Mouse (Mus musculus): ENCODE measurements around the gene Tekt4.

Tekt4 gene

GRCm38 (mm10) chr17:25433223-25433616 is 21.2 kb upstream of the Tekt4 start:
- no peak for DNase-seq (ENCODE audit: low spot score)

- DNase-seq (ENCODE audit: low spot score), result peak; percentile 80
These were observed 20.5 kb upstream of the Tekt4 start, which contains the start of gene Cacna1h for GRCm38 (mm10) chr17:25433617-25434606. Gene Cacna1h (minus strand): TSS chr17:25433783.

DNA sequence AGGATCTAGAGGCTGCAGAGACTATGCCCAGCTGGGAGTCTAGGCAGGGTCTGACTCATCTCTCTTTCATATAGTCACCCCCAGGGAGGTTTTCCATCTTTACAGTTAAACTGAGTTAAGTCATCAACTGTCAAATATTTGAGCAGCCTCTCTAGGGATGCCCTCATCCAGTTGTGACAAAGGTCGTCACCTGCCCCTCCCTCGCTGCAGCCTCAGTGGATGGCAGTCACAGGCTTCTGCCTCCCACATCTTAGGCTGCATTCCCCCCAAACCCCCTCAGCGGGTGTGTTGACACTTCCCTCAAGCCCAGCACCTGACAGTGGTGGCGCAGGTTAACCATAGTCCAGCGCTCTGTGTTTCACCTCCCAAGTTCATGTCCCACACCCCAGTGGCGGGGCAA is 13.0 kb upstream of the Tekt4 start:
- DNase-seq (ENCODE audit: low spot score), result no peak

DNA sequence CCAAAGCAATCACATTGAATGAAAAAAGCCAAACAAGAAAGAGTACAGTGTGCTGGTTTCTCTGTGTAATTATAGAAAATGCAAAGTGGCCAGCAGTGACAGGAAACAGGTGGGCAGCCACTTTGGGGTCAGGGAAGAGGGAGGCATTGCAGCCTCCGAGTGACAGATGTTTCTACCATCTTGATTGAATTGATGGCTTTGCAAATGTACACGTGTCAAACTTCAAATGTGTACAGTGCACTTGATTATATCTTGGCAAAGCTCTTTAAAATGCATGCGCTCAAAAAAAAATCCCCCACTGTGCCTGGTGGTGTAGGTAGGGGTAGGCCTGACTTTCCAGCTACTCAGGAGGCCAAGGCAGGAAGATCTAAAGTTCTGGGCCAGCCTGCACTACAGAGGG is 11.5 kb upstream of the Tekt4 start:
- DNase-seq (ENCODE audit: low spot score), result no peak

GRCm38 (mm10) chr17:25445074-25445473 is 9.3 kb upstream of the Tekt4 start:
- DNase-seq (ENCODE audit: low spot score), result no peak

- DNase-seq (ENCODE audit: low spot score), result no peak
These were observed 8.6 kb upstream of the Tekt4 start for GRCm38 (mm10) chr17:25445841-25446240.

GRCm38 (mm10) chr17:25447865-25448264 is 6.5 kb upstream of the Tekt4 start:
- no peak for DNase-seq (ENCODE audit: low spot score)

DNA sequence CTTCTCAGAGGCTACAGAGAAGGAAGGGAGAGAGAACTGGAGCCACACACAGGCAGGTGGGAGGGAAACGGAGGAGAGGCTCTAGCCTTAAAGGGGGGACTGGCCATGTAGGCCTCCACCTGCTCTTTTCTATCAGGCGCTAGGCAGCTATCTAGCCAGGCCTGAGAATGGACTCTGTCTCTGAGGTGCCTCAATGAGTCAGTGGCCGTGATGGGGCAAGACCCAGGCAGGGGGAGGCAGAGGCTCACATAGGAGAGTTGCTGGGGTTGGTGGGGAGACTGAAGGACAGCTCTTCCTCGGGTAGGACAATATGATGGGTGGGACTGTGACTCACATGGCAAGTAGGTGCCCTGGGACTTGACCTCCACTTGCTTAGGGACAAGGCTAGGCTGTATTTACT is 4.1 kb upstream of the Tekt4 start:
- DNase-seq (ENCODE audit: low spot score), result no peak

GRCm38 (mm10) chr17:25452246-25452965 is 2.0 kb upstream of the Tekt4 start:
- no peak for DNase-seq (ENCODE audit: low spot score)

GRCm38 (mm10) chr17:25456540-25456939 is 2.1 kb downstream of the Tekt4 start:
- peak; percentile 68 for DNase-seq (ENCODE audit: low spot score)

GRCm38 (mm10) chr17:25462236-25462875 is 7.9 kb downstream of the Tekt4 start:
- DNase-seq (ENCODE audit: low spot score), result no peak

GRCm38 (mm10) chr17:25463326-25463945 is 9.0 kb downstream of the Tekt4 start:
- no peak for DNase-seq (ENCODE audit: low spot score)

DNA sequence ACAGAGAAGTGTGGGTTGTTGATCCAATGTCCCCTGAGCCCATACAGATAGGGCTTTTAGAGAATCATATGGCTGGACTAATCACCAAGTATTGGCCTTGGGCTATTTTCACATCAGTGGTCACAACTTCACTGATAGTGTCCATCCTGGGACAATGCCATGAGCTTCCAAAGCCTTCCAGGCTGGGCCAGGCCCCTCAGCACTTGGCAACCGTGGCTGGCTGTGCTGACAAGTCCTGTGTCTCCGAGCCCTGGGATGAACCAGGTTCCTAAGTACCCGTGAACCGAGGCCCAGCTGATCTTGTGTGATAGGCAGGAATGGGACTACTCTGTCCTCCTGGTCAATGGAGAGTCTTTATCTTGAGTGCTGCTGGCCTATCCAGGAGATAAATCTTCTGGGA is 9.7 kb downstream of the Tekt4 start:
- no peak for DNase-seq (ENCODE audit: low spot score)

GRCm38 (mm10) chr17:25466257-25466656 is 11.8 kb downstream of the Tekt4 start:
- no peak for DNase-seq (ENCODE audit: low spot score)

DNA sequence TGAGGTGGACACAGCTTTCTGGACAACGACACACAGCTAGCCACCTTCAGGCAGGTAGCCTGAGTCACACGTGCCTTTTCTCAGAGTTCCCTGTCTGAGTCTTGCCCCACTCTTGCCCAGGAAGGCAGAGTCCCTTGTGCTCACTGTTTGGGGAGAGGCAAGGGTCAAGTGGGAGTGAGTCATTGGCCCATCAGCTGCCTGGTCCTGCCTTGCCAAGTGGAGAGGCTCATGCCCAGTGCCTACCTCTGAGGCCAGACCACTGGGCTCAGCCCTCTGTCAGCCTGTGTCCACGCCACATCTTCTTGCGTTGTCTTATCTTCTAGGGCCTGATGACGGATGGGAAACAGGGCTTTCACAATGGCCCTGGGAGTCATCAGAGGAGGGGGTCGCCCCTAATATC is 13.4 kb downstream of the Tekt4 start:
- no peak for DNase-seq (ENCODE audit: low spot score)

DNA sequence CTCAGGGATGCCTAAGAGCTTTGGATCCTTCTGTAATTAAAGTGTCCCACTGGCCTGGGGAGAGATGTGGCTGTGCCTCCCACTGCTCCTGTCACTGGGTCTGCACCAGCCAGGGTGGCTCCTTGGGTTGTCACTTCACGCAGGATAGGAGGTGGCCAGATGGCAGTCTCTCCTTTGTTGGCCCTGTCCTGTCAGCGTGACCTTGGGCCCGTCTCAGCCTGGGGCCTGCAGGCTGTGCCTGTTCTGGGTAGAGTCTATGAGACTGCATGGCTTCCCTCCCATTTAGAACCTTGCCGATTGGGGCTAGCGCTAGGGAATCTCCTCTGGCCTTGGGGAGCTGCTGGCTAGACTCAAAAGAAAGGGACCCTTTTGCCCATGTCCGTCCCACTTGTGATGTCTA is 13.9 kb downstream of the Tekt4 start:
- no peak for DNase-seq (ENCODE audit: low spot score)

DNA sequence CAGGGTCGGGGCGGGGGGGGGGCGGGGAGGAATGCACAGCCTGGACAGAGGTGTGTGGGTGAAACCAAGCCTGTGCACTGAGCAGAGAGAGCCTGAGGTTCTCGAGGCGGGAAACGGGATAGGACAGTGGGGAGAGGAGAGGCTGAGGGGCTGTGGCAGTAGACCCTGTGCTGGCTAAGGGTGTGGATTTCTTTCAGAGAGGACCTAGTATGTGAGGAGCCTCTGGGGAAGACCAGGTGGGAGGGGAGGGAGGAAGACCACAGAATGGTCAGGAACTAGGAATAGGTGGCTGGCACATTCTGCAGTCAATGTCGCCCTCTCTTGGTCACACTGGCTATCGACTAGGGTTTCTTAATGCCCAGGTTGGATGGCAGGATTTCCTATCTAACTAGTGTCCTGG is 15.4 kb downstream of the Tekt4 start:
- DNase-seq (ENCODE audit: low spot score), result peak; percentile 83

- no peak for DNase-seq (ENCODE audit: low spot score)
These were observed 17.0 kb downstream of the Tekt4 start for GRCm38 (mm10) chr17:25471418-25471817.

DNA sequence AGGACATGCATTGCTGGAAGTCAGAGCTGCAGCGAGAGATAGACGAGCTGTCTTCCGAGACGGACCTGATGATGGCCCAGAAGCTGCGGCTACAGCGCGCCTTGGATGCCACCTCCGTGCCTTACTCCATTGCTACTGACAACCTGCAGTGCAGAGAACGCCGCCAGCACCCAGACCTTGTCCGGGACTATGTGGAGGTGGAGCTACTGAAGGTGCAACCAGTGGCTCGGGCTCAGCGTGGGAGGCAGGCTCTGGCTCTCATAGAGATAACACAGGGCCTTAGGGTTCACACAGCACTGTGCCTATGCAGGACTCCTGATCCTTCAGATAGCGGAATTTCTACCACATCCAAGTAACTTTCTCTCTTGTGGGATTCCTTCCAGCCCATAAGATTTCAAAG is 17.6 kb downstream of the Tekt4 start:
- DNase-seq (ENCODE audit: low spot score), result no peak

- peak; percentile 60 for DNase-seq (ENCODE audit: low spot score)
These were observed 20.1 kb downstream of the Tekt4 start for GRCm38 (mm10) chr17:25474330-25475077.

All from layer of hippocampus, adult 11-12 months (tissue).